Mouse (Mus musculus) right cerebral cortex, postnatal 4 days (tissue): ENCODE data around the gene Gm42421.

Experiments used
- DNase-seq: peaks from one replicate; pipeline ENCODE4 v3.0.0-alpha.2; 2022

Gm42421 gene

DNA sequence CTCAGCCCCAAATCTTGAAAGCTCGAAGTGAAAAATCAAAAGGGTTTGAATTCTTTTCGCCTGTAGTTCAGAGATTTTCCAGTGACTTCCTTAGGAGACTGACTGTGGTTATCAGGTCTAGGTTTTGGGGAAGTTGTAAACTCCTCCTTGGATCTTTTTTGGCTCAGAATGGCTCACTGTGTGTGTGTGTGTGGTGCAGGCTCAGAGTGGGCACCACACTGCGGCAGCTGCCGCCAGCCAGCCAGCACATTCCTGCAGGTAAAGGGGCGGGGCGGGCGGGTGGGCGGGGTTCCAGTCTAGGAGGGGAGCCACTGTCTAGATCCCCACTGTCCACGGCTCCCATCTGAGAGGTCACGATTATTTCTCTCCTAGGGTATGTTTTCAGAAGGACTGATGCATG is 13.6 kb downstream of the Gm42421 start:
- no peak for DNase-seq

DNA sequence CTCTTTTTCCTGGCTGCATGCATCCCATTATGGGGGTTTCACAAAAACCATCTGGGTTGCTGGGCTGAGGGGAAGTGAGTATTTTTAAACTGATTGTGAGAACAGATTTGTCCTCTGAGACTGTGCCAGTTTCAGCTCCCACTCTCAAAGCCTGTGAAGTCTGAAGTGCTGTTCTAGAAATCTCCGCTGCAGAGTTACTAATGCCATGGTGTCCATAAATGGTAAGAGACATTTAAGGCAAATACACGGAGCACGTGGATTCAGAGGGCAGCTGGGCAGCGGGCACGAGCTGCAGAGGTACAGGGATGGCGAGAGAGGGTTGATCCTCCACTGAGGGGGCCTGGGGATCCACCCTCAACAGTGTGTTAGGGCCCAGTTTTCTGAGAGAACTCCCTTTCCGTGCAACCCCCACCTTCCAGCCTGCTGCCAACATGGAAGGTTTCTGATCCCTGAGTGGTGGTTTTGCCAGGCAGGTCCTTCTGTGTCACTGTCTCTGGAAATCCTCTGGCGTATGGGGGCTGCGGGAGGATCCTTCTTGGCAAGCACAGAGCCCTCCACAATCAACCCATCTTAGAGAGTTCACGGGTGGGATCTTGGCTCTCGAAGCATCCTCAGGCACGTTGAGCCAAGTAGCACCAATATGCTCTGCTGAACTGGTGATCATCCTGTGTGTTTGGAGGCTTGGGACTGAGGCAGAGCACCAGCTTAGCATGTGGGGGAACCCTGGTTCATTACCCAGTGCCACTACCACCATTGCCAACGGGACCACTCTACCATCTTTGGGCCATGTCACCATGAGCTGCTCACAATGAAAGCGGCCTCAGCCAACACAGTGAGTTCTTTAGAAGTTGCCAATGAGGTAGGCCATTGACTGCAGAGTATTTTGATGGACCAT is 15.5 kb downstream of the Gm42421 start:
- peak; percentile 45 for DNase-seq

DNA sequence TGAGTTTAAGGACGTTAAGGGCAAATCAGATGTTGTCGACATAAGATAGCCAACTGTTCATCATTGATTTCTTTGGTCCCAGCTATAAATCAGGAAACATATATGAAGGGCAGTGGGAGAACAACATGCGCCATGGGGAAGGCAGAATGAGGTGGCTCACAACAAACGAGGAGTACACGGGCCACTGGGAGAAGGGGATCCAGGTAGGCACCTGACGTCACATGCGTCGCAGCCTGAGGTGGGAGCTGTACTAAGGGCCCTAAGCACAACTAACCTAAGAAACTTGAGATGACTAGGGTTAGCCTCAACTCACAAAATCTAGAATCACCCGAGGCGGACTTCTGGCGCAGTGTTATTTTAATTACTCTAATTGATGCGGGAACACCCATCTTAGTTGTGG is 20.4 kb downstream of the Gm42421 start:
- DNase-seq: no peak

DNA sequence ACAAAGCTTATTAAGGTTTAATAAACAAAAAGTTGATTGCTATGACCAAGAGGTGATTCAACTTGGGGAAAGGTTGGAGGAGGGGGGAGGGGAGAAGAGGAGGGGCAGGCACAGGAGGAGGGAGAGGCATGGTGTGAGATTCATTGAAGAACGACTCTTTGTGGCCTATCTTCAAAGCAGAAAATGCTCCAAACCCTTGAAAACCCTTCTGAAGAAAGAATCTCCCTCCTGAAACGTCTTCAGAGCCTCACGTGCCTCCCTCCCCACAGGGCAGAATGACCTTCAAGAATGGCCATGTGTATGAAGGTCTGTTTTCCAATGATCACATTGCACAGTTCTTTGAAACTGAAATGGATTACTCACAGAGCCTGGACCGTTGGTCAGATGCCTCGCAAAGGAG is 22.0 kb downstream of the Gm42421 start:
- DNase-seq: no peak

DNA sequence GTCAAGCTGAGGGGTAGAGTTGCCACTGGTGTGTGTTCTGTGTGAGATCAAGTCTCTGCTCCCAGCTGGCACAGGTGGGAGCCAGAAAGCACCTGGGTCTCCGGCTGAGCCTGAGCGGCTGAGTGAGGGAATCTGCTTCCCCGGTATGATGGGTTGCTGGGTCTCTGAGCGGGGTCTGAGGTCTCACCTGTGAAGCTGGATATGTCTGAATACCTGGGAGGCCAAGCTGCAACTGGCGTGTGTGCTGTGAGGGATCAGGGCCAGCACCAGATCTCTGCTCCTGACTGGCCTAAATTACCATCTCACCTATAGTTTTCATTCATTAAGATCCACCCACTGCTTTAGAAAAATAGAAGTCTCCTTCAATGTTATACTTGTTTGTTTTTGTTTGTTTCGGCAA is 29.1 kb downstream of the Gm42421 start:
- no peak for DNase-seq

DNA sequence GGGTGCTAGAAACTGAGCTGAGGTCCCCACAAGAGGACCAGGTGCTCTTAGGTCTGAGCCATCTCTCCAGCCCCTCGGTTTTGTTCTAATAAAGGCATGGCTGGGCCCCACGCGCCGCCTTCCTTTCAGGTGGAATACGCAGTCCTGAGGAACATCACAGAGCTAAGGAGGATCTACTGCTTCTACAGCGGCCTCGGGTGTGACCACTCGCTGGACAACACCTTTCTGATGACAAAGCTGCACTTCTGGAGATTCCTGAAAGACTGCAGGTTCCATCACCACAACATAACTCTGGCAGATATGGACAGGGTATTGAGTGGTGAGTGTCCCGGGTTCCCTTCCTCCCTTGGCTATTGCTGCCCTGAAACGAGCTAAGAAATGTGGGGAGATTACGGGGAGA is 31.6 kb downstream of the Gm42421 start:
- DNase-seq: no peak

DNA sequence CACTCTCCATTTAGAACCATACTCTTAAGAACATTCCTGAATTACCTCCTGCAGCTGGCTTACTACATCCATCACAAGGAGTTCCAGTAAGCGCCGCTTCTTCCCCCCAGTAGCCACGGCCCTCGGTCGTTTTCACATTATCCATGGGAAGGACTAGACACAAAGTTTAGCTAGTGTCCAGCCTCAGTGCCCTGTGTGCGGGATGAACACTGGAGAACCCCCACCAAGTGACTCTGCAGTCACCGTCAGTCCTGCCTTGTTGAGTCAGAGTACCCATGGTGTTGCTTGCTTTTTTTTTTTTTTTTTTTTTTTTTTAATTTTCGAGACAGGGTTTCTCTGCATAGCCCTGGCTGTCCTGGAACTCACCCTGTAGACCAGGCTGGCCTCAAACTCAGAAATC is 33.2 kb downstream of the Gm42421 start:
- DNase-seq: no peak

DNA sequence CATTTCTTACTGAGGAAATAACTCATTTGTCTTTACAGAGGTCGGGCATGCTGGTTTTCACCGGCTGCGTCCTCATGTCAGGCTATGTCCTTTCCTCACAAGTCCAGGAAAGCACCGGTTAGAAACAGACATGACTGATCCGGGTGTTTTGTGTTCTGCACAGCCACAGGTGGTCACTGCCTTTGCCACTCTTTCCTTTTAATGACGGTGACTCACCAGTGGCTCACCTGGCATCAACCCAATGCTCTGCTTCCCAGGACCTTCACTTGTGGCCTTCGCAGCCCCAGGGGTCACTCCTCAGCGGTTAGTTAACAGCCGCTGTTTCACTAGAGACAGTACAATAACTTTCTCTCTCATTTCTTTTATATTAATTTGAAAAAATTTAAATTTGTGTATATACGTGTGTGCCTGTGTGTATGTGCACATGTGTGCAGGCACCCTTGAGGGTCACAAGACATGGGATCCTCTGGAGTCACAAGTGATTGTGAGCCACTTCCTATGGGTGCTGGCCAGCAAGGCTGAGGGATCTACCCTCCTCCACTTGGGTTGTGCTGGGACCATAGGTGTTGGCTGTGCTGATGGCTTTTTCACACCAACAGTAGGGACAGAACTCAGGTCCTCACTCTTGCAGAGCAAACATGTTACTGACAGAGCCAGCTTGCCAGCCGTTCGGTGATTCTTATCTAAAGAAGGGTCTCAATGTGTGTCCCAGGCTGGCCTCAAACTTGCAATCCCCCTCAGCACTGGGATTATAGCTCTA is 37.8 kb downstream of the Gm42421 start:
- no peak for DNase-seq

DNA sequence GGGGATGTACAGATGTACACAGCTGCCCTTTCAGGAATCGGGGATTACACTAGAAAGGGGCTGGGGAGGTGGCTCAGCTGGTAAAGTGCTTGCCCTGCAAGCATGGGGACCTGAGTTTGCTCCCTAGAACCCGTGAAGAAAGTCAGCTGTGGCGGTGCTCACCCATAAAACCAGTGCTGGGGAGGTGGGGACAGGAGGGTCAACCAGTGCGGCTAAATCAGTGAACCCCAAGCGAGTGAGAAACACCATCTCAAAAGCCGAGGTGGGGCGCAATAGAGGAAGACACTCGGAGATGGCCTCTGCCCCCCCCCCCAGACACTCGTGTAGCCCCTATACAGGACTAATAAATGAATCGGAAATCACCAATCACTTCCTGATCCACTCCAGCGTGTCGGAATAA is 38.7 kb downstream of the Gm42421 start:
- no peak for DNase-seq

DNA sequence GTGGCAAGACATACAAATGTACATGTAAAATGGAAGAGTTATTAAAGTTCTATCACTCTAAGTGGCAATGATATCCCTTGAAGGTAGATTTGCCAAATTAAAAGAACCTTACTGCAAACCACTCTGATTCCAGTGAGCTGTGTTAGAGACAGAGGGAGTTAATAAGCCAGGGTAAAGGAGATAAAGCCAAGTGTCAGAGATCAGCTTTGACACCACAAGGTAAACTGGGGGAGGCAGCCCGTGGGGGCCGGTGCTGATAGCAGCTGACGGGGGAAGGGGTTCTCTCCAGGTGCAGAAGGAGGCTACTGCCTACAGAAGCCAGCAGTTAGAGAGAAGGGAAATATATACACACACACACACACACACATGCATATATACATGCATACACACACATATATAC is 44.7 kb downstream of the Gm42421 start:
- DNase-seq: no peak

DNA sequence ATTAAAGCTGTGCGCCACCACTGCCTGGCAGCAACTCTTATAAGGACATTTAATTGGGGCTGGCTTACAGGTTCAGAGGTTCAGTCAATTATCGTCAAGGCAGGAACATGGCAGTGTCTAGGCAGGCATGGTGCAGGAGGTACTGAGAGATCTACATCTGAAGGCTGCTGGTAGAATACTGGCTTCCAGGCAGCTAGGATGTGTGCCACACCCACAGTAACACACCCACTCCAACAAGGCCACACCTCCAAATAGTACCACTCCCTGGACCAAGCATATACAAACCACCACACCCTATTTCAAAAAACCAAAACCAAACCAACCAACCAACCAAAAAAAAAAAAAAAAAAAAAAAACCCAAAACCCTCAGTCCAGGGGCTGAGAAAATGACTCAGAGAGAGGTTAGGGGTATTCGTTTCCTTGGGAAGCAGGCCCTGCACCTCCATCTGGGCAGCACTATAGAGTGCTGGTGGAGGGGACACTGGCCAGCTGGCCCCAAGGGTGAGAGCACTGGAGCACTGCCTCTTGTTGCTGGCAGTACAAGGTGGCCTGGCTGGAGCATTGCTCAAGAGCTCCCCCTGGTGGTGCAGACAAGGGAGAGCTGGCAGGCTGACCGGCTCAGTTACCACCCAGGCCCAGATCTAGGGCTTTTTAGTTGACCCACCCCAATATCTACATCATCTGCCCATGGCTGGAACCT is 47.1 kb downstream of the Gm42421 start:
- peak; percentile 55 for DNase-seq

DNA sequence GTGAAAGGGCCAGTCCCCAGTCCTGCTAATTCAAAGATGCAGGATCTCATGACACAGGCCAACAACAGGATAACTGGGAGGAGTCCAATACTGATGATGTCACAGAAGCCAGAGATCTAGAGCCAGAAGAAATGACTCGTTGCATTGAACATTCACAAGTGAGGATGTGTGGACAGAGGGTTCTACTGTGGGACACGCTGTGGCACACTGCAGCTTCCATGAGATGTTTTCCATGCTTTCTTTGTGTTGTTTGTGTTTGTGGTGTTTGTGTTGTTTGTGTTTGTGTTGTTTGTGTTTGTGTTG is 47.6 kb downstream of the Gm42421 start:
- DNase-seq: no peak

DNA sequence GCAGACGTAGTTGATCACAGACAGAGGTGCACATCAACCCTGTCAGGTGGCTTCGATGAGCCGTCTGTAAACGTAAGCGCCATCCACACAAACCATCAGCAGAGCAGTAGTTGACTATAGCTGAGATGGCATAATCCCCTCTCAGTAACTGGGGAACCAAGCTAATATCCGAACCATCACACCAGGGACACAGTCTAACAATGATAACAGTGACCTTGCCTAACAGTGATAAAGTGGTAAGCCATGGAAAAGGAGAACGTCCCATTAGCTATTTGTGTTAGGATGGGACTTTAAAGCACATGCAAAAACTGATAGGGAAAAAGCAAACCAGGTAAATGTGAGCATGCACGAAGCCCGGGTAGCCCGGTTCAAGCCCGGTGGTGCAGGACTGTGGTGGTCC is 48.3 kb downstream of the Gm42421 start:
- no peak for DNase-seq

DNA sequence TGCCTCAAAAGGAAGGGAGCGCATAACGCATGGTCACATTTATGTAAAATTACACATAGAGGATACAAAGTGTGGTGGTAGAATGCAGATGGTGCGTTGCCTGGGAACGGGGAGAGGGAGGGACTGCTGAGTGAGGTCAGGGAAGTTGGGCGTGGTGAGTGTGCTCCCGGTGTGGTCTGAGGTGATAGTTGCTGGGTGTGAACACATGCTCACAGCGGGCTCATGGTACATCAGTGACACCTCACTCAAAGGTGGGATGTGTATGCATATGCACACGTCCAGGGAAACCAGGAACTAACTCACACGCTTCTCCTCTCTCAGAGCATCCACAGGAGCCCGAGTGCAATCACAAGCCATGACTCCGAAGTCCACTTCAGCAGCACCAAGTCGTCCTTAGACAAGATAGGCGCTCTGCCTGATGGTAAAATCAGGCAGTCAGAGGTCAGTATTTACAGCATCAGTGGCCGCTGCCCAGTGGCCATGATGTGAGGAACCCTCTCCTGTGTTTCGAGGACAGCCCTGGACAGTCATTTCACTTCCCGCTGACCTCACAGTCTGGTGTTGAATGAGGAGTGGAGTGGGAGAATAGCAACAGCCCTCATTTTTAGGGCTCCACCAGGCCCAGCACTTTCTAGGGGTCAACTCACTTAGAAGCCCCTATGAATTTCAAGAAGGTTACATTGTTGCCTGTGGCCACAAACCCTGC is 48.9 kb downstream of the Gm42421 start:
- no peak for DNase-seq

DNA sequence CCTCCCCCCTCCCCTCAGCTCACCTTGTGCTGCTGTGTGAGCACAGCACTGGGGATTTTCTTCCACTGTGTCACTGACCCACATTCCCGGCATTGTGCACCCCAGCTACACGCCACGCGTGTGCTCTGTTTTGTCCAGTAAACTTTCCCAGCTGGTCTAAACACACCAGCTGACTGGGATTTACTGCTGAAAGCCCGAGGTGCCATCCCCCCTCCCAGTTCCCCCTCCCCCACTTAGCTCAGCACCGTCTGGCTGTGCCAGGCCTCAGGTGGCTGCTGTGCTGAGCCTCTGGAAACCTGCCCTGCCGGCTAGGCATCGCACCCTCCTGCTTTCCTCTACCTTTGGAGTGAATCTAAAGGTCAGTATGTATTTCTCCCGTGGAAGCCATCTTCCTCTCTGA is 52.9 kb downstream of the Gm42421 start:
- no peak for DNase-seq

DNA sequence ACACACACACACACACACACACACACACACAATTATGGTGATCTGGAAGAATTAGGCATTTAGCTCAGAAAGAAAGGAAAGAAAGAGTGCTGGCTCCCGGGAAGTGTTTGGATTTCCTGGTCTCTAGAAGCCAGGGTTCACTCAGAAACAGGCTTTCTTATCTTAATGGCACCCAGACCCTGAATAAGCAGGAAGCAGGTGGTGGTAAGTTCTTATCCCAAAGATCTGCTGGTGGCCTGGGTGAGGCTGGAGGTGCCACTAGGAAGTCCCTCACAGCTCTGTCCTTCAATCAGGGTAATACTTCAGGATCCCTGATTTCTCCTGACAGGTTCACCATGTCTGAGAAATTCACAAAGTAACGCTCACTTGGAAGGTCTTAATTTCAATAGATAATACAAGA is 54.4 kb downstream of the Gm42421 start:
- no peak for DNase-seq

DNA sequence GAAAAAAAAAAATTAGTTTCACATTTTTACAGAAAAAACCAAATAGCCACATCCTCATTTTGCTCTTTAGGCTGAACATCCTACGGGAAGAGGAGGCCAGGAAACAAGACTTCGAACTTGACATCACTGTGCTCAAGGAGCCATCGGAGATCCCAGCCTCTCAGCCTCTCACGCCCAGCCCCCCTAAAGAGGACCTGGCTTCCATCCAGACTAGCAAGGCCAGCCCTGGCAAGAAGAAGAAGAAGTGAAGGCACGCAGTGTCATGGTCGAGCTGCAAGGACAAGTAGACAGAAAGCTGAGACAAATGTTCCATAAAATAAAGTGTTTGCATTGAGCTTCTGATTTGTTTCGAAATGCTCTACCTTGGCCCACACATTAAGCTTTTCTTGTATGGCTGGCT is 57.4 kb downstream of the Gm42421 start:
- DNase-seq: no peak
